Mouse (Mus musculus): ENCODE measurements around the gene Scaf11. TPM values are rescaled to one million over a fixed set of nuclear protein-coding genes. Genes with fewer than 3 reads are reported as not detected.
"Not testable (repeated sequence)": the region's sequence is repeated elsewhere in the genome, so short reads cannot be mapped to it uniquely, and the experiment has no call there.

The Scaf11 gene
- polyA plus RNA-seq (2015; fragmentation: Nextera tagmentation; extraction: Ambion mirVana): 39.1 and 44.9 TPM in 2 replicates

DNA sequence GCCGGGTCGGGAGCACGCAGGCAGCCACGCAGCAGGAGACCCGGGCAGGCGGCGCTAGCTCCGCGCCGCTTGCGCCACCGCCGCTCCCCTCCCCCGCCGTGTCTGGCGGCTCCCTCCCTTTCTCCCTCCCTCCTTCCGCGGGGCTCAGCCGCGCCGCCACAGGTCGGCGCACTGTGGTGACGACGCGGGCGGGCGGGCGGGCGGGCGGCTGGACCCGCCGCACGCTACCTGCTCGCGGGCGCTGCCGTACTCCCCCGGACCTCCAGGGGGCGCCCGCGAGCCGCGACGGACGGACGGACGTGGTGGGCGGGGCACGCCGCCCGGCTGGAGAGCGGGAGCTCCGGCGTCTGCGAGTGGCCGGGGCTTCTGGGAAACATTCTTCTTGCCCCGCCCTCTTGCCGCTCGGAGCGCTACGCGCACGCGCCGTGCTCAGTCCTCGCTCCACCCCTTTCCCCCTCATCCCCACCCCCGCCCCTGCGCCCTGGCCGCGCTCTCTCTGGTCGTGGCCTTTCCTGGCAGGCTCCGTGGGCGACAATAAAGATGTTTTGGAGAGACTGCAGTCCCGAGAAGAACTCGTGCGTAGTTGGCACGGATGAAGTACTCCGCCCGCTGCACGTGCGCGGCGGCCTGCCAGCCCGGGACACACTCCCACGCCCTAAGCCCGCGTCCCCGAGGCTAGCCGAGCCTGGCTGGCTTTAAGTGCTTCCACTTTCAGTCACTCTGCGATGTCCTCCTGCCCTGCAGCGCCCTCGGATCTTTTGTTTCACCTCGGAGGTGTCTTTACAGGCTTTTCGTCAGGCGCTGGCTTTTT lies at the start of gene Scaf11:
Scaf11 (minus strand) TSS at position 114 of the 811 bp plus-strand sequence.
- Histone ChIP-seq H3K4me1 (ENCODE audit: control insufficient read depth, insufficient read depth, low read length) (peaks cover 21% of the 10 kb centered on the region), H3K27ac (ENCODE audit: low read length) (peak within 1 kb of the TSS; percentile 95), H3K4me2 (ENCODE audit: low read length) (peak within 1 kb of the TSS; percentile 86), H3K27me3 (ENCODE audit: control insufficient read depth, insufficient read depth, low read depth, low read length) (no peaks in the 10 kb centered on the region), H3K36me3 (ENCODE audit: control insufficient read depth, insufficient read depth, low read length) (no peaks in the 10 kb centered on the region), H3K4me3 (ENCODE audit: low read depth, low read length) (peak within 1 kb of the TSS; percentile 89), H3K9me3 (replicated peaks; ENCODE audit: control insufficient read depth, low read length, poor library complexity, severe bottlenecking) (no peaks in the 10 kb centered on the region), H3K9ac (ENCODE audit: low read depth, low read length) (peak within 1 kb of the TSS; percentile 83)
- under 1% methylated on average over 64 of the region's 96 CpGs for WGBS
- peak; percentile 93 for ATAC-seq

DNA sequence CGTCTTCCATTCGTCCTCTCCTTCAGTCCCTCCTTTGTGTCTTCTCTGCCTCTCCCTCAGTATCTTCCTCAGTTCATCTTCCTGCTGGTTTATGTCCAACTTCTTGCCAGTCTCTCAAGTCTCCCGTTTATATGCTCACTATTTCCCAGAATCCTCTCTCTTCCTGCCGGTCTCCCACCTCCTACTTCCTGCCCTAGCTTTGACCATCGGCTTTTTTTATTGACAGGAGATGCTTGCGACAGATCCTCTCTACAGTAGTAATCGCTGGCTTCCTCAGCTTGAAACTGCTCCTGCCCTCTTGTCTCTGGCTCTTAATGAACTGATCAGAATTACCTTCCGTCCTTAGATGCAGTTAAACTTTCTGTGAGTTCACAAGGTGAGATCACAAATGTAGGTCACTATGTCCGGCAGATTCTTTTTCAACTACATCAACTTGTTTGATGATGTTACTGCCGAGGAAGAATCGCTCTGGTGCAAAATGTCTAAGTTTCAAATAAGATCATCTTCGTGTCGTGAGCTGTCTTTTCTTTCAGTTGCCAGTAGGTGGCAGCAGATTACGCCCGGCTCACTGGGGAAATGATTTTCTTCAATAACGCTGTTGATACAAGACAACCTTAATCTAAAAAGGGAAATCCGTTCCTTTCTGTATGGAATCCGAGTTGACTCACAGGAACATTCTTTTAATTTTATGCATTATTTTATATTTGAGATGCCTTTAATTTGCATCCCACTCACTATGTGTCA lies 46.6 kb upstream of the Scaf11 start:
- WGBS: 49% methylated on average over 18 of the region's 18 CpGs
- H3K27ac ChIP-seq (ENCODE audit: low read length): no peak overlapping the region
- H3K9me3 ChIP-seq (replicated peaks; ENCODE audit: control insufficient read depth, low read length, poor library complexity, severe bottlenecking): no peaks in the 10 kb centered on the region
- H3K9ac ChIP-seq (ENCODE audit: low read depth, low read length): no peak overlapping the region
- no peaks in the 10 kb centered on the region for H3K4me1 ChIP-seq (ENCODE audit: control insufficient read depth, insufficient read depth, low read length)
- H3K27me3 ChIP-seq (ENCODE audit: control insufficient read depth, insufficient read depth, low read depth, low read length): no peaks in the 10 kb centered on the region
- no peak overlapping the region for H3K4me3 ChIP-seq (ENCODE audit: low read depth, low read length)
- H3K36me3 ChIP-seq (ENCODE audit: control insufficient read depth, insufficient read depth, low read length): no peaks in the 10 kb centered on the region
- no peak overlapping the region for H3K4me2 ChIP-seq (ENCODE audit: low read length)
- no peak for ATAC-seq

DNA sequence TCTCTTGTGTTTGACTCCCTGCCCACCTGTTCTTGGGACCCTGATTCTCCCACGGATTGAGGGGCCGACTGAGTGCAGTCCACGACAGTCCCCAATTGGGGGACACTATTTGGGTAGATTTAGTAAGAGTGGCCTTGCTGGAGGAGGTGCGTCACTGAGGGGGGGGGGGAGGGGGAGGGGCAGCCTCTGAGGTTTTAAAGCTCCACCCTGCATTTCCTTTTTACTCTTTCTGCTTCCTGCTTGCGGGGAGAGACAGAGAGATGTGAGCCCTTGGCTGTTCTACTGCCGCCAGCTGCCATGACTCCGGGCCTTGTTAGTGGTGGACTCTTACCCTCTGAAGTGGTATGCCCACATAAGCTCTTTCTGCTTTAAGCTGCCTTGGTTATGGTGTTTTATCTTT lies 37.0 kb upstream of the Scaf11 start:
- no peaks in the 10 kb centered on the region; the same call in 1 of the 2 replicates for H3K9me3 ChIP-seq (replicated peaks; ENCODE audit: control insufficient read depth, low read length, poor library complexity, severe bottlenecking)
- no peak overlapping the region for H3K4me2 ChIP-seq (ENCODE audit: low read length)
- ATAC-seq: no peak
- 97% methylated on average over 6 of the region's 7 CpGs for WGBS
- no peak overlapping the region for H3K9ac ChIP-seq (ENCODE audit: low read depth, low read length)
- no peaks in the 10 kb centered on the region for H3K27me3 ChIP-seq (ENCODE audit: control insufficient read depth, insufficient read depth, low read depth, low read length)
- no peaks in the 10 kb centered on the region for H3K36me3 ChIP-seq (ENCODE audit: control insufficient read depth, insufficient read depth, low read length)
- H3K27ac ChIP-seq (ENCODE audit: low read length): no peak overlapping the region
- H3K4me1 ChIP-seq (ENCODE audit: control insufficient read depth, insufficient read depth, low read length): no peaks in the 10 kb centered on the region
- H3K4me3 ChIP-seq (ENCODE audit: low read depth, low read length): no peak overlapping the region

DNA sequence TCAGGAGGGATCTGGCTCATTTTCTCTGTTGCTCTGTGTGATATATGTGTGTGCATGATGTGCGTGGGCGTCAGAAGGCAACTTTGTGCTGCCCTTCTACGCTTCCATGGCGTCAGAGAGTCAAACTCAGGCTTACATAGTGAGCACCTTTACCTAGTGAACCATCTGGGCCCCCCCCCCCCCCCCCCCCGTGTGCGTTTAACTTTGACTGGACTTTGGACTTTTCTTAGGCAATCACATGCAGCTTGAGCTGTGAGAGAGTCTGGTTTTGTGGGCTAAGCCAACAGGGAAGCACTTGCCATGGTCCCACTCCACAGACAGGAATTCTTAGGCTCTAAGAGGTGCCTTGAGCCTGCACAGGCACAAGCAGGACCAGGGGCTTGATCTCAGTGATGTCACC lies 33.6 kb upstream of the Scaf11 start:
- 0 out of 2 replicates have a peak, but pooled peaks cover 5% of the 10 kb centered on the region for H3K4me1 ChIP-seq (ENCODE audit: control insufficient read depth, insufficient read depth, low read length)

DNA sequence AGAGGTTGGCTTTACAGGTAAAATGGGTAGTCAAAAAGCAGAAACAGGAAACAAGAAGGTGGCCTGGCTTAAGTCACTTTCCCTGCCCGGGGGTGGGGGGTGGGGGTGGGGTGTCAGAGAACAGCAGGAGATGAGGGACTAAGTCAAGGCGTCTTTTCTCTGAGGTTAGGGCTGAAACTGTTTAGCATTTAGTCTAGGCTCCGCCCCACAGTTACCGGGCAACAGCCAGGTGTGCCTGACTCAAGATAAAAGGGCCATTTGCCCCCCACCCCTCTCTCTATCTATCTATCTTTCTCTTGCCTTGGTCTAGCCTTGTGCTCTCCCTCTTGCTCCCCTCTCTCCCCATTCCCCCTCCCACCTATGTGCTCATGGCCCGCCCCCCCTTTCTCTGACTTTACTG lies 32.9 kb upstream of the Scaf11 start:
- no peak overlapping the region for H3K9ac ChIP-seq (ENCODE audit: low read depth, low read length)
- no peaks in the 10 kb centered on the region for H3K27me3 ChIP-seq (ENCODE audit: control insufficient read depth, insufficient read depth, low read depth, low read length)
- no peaks in the 10 kb centered on the region for H3K36me3 ChIP-seq (ENCODE audit: control insufficient read depth, insufficient read depth, low read length)
- no peaks in the 10 kb centered on the region for H3K9me3 ChIP-seq (replicated peaks; ENCODE audit: control insufficient read depth, low read length, poor library complexity, severe bottlenecking)
- H3K4me1 ChIP-seq (ENCODE audit: control insufficient read depth, insufficient read depth, low read length): peaks cover 10% of the 10 kb centered on the region
- WGBS: 71% methylated on average over 5 of the region's 5 CpGs
- ATAC-seq: no peak
- no peak overlapping the region for H3K4me3 ChIP-seq (ENCODE audit: low read depth, low read length)
- no peak overlapping the region for H3K27ac ChIP-seq (ENCODE audit: low read length)
- no peak overlapping the region for H3K4me2 ChIP-seq (ENCODE audit: low read length)

More for the DNA sequence above, 33.6 kb upstream of the Scaf11 start:
- Histone ChIP-seq H3K4me3 (ENCODE audit: low read depth, low read length) (no peak overlapping the region), H3K27me3 (ENCODE audit: control insufficient read depth, insufficient read depth, low read depth, low read length) (no peaks in the 10 kb centered on the region), H3K9ac (ENCODE audit: low read depth, low read length) (no peak overlapping the region), H3K9me3 (replicated peaks; ENCODE audit: control insufficient read depth, low read length, poor library complexity, severe bottlenecking) (no peaks in the 10 kb centered on the region; the same call in 1 of the 2 replicates), H3K36me3 (ENCODE audit: control insufficient read depth, insufficient read depth, low read length) (no peaks in the 10 kb centered on the region), H3K27ac (ENCODE audit: low read length) (no peak overlapping the region), H3K4me2 (ENCODE audit: low read length) (no peak overlapping the region)
- WGBS: 90% methylated on average over 6 of the region's 6 CpGs
- no peak for ATAC-seq

DNA sequence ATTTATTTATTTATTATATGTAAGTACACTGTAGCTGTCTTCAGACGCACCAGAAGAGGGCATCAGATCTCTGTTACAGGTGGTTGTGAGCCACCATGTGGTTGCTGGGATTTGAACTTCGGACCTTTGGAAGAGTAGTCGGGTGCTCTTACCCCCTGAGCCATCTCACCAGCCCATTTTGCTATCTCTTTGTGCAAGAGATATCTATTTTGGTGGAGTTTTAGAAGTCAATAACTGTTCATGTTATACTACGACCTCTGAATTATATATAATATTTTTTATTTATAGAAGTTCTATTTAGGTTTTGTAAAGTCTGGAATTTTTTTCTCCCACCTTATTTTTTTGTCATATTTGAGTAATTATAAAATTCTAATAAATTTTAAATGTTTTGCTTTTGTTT lies 32.3 kb upstream of the Scaf11 start:
- not testable (repeated sequence) for H3K4me2 ChIP-seq (ENCODE audit: low read length); H3K27me3 ChIP-seq (ENCODE audit: control insufficient read depth, insufficient read depth, low read depth, low read length); H3K36me3 ChIP-seq (ENCODE audit: control insufficient read depth, insufficient read depth, low read length); ATAC-seq; H3K9ac ChIP-seq (ENCODE audit: low read depth, low read length); H3K27ac ChIP-seq (ENCODE audit: low read length); H3K4me3 ChIP-seq (ENCODE audit: low read depth, low read length); H3K9me3 ChIP-seq (replicated peaks; ENCODE audit: control insufficient read depth, low read length, poor library complexity, severe bottlenecking)
- H3K4me1 ChIP-seq (ENCODE audit: control insufficient read depth, insufficient read depth, low read length): peaks cover 12% of the 10 kb centered on the region
- 94% methylated on average over 4 of the region's 4 CpGs for WGBS

DNA sequence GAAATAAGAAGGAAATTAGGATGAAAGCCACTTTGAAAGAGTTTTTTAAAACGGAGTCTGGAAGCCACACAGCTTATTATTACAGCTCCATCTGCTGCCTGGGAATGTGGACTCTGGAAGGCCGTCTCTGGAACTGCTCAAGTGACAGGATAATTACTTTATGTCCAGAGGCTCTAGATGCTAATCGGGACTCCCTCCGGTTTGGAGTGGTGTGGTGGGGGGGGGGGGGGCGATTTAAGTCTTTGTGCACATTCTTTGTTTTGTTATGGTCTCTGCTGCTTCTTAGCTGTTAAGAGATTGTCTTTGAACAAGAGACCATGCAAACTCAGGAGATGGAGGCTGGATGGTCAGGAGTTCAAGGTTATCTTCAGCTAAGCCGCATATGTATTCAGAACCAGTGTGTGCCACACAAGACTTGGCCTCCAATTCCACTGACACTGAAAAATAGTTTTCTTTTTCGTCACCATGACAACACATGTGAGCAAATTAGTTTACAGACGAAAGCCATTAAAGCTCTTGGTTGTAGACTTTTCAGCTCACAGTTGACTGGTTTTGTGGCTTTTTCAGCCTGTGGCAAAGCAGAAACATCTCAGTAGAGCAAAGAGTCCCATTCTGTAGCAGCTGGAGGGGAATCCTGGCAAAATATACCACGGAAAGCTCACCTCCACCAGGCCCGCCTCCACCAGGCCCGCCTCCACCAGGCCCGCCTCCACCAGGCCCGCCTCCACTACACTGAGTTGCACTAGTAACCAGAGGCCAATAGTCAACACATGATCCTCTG lies 31.4 kb upstream of the Scaf11 start:
- Histone ChIP-seq H3K4me3 (ENCODE audit: low read depth, low read length) (no peak overlapping the region), H3K9ac (ENCODE audit: low read depth, low read length) (no peak overlapping the region), H3K4me1 (ENCODE audit: control insufficient read depth, insufficient read depth, low read length) (peaks cover 12% of the 10 kb centered on the region), H3K4me2 (ENCODE audit: low read length) (no peak overlapping the region), H3K27me3 (ENCODE audit: control insufficient read depth, insufficient read depth, low read depth, low read length) (no peaks in the 10 kb centered on the region), H3K9me3 (replicated peaks; ENCODE audit: control insufficient read depth, low read length, poor library complexity, severe bottlenecking) (no peaks in the 10 kb centered on the region), H3K27ac (ENCODE audit: low read length) (no peak overlapping the region), H3K36me3 (ENCODE audit: control insufficient read depth, insufficient read depth, low read length) (no peaks in the 10 kb centered on the region)
- 38% methylated on average over 13 of the region's 13 CpGs for WGBS
- no peak for ATAC-seq

DNA sequence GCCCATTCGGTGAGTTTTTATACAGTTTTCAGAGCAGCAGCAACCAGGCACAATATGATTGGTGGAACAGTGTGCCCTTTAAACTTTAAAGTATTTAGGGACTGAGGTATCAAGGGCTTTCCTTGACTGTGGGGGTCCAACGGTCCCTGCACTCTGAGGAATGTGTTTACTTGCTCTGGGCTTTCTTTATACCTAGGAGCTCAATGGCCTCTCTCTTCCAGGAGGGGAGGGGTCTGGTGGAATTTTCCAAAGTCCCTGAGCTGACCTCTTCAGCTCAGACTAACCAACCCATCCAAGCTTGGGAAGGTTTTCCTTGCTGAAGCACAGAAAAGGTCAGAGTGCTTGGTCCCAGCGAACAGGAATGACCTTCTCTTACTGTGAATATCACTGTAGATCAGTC lies 30.8 kb upstream of the Scaf11 start:
- Histone ChIP-seq H3K4me3 (ENCODE audit: low read depth, low read length) (no peak overlapping the region), H3K27ac (ENCODE audit: low read length) (no peak overlapping the region)
- WGBS: 27% methylated on average over 3 of the region's 3 CpGs

More for the DNA sequence above, 30.8 kb upstream of the Scaf11 start:
- peaks cover 12% of the 10 kb centered on the region for H3K4me1 ChIP-seq (ENCODE audit: control insufficient read depth, insufficient read depth, low read length)
- no peaks in the 10 kb centered on the region for H3K27me3 ChIP-seq (ENCODE audit: control insufficient read depth, insufficient read depth, low read depth, low read length)
- no peak for ATAC-seq
- H3K36me3 ChIP-seq (ENCODE audit: control insufficient read depth, insufficient read depth, low read length): no peaks in the 10 kb centered on the region
- no peak overlapping the region for H3K4me2 ChIP-seq (ENCODE audit: low read length)
- no peaks in the 10 kb centered on the region for H3K9me3 ChIP-seq (replicated peaks; ENCODE audit: control insufficient read depth, low read length, poor library complexity, severe bottlenecking)
- no peak overlapping the region for H3K9ac ChIP-seq (ENCODE audit: low read depth, low read length)

All from midbrain, embryonic 16.5 days (tissue).